Mouse (Mus musculus): ENCODE measurements around the gene Ptrh1.

DNA sequence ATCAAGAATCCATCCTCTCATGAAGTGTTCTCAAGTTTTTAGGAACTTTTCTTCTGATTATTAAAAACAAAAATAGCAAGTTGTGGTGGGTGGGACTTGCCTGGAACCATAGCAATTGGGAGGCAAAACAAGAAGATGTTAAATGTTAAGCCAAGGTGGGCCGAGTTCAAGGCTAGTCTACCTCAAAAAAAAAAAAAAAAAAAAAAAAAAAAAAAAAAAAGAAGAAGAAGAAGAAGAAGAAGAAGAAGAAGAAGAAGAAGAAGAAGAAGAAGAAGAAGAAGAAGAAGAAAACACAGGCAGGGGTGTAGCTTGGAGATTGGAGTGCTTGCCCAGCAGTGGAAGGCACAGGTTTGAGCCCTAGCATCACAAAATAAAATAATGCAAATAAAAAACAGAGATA lies 49.2 kb downstream of the Ptrh1 start:
- TF ChIP-seq FLI1 (IDR thresholded peaks at IDR 0.05; ENCODE audit: low read length) = no peak
- no peak for TF ChIP-seq GATA1 (IDR thresholded peaks at IDR 0.05; ENCODE audit: borderline replicate concordance, low read length)

All from megakaryocyte, embryonic 14.5 days (primary cell).